Mouse (Mus musculus) CH12F3 (cell line): ENCODE measurements around the gene Igtp.

Source experiments
- in situ Hi-C: fragments of 300-500 bp; cut with MboI; formaldehyde crosslinking; loops from 2 replicates; pipeline ENCODE4 v1.14.3; 2020; ENCODE audit warnings: low sequenced_read_pairs

Igtp gene

DNA sequence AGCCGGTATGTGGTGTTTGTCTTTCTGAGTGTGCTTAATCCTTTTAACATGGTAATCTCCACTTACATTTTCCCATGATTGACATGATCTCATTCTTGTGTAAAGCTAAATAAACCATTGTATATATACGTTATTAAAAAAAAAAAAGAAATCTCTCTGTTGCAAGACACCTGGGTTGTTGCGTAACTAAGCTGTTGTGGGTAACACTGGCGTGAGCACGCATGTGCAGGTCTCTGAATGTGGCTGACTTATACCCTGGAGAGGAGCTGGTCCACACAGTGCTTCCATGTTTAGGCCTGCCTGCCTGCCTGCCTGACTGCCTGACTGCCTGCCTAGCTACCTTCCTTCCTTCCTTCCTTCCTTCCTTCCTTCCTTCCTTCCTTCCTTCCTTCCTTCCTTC lies 51.2 kb downstream of the Igtp start:
- in situ Hi-C loops = no loop called here

DNA sequence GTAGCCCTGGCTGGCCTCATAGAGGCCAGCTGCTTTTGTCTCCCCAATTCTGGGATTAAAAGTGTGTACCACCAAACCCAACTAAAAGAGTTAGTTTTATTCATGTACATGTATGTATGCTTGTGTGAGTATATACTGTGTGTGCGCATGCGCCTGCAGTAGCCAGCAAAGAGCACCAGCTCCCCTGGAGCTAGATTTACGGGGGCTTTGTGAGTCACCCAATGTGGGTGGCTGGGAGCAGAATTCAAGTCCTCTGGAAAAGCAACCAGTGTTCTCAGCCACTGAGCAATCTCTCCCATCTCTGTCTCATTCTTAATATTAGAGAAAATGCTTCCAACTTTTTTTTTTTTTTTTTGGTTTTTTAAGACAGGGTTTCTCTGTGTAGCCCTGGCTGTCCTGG lies 55.1 kb downstream of the Igtp start:
- in situ Hi-C loops = no loop called here
